Mouse (Mus musculus) lung, adult 2 months (tissue): ENCODE results near the gene Kdm1b.

Source experiments
- CTCF ChIP-seq: fragments of 200-500 bp; IDR thresholded peaks from 2 replicates; pipeline ENCODE4 v1.5.1; 2011; ENCODE audit warnings: mild to moderate bottlenecking, low read length, control low read depth; ENCODE audit not compliant: insufficient read depth
- POLR2A ChIP-seq: fragments of 200-500 bp; IDR thresholded peaks from 2 replicates; pipeline ENCODE4 v1.6.1; 2011; ENCODE audit warnings: low read depth, mild to moderate bottlenecking, control low read depth, low read length, borderline replicate concordance; ENCODE audit errors: extremely low read depth

GRCm38 (mm10) chr13:47133058-47133457 is 89.8 kb downstream of the Kdm1b start:
- TF ChIP-seq POLR2A, result no peak
- no peak for TF ChIP-seq CTCF
